Mouse (Mus musculus) myocyte (in vitro differentiated cells): ENCODE results near the gene Plcb1.

Experiments used
- CEBPB ChIP-seq: IDR thresholded peaks from 2 replicates; pipeline ENCODE4 v1.6.1; 2011; ENCODE audit warnings: mild to moderate bottlenecking, moderate library complexity; ENCODE audit not compliant: poor library complexity, insufficient read depth, severe bottlenecking
- E2F4 ChIP-seq: IDR thresholded peaks from one replicate; pipeline ENCODE4 v1.6.1; 2011; ENCODE audit warnings: mild to moderate bottlenecking, control low read depth, moderate library complexity; ENCODE audit not compliant: insufficient read depth
- TCF12 ChIP-seq: IDR thresholded peaks from one replicate; pipeline ENCODE4 v1.6.1; 2011; ENCODE audit warnings: mild to moderate bottlenecking, control low read depth; ENCODE audit not compliant: poor library complexity, insufficient read depth, severe bottlenecking

GRCm38 (mm10) chr2:135323955-135324302 lies 538.1 kb downstream of the Plcb1 start:
- TF ChIP-seq TCF12 (no peak), CEBPB (no peak), E2F4 (no peak)
